Mouse (Mus musculus) gastrocnemius, postnatal 10 days (tissue): Measurements from ENCODE around the gene Ppp3cb. TPM values are rescaled to one million over a fixed set of nuclear protein-coding genes. Genes with fewer than 3 reads are reported as not detected.

Source experiments
- DNase-seq: peaks from one replicate; pipeline ENCODE4 v3.0.0; 2021; ENCODE audit warnings: mixed read lengths
- total RNA-seq, 2 experiments: library from RNA; stranded (reverse); gene quantifications; 2 replicates each; pipeline ENCODE4 v1.2.3; 2021

Gene Ppp3cb
- total RNA-seq, 2 experiments from 2014 or later, result 114 to 116 TPM

DNA sequence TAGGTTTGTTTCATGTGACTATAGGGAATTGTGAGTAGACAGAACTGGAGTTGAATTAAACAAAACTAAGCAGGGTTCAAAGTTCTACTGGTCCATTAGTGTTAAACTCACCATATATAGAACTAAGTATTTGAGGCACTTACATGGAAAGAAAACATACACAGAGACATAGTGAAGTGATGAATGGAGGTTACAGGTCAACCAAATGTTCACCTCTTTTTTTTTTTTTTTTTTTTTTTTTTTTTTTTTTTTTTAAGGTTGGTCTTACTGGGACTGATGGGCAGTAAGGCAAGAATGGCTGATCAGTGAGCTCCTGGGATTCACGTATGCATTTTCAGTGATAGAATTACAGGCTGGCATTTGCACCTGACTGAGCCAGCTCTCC is 66.2 kb downstream of the Ppp3cb start:
- no peak for DNase-seq

DNA sequence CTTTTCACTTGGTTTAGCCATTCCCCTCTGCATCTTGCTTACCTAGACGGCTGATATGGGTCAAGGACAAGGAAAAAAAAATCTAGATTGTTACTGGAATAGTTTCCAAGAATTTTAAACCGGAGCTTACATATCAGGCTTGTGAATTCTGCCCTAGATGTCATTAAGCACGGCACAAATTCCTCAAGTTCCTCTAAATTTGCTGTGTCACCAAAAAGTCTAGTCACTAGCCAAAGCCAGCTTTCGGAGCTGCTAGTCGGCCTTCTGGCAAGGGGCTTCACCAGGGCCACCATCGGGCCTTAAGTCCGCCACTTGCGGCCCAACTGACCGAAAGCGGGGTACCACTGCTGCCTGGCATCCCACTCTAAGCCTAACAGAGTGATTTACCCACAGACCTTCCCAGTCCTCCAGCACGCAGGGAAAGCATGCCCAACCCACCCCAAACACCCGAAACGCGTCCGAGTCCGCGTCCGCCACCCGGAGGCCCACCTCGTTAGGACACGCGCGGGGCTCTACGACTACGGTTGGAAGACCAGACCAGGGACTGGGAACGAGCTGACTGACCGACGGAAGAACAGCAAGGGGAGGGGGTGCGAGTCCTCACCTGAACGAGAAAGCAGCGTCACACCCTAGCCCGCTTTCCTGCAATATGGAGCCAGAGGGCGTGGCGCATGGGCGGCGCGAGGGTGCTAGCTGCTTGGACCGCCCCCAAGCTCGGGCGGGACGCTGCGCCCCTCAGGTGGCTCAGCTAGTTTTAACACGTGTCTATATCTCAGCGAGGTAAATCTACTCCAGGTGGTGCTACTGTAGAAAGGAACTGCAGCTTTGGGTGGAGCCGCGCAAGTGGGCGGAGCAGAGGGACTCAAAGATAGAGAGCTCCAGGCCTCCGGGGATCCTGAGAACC is 66.8 kb downstream of the Ppp3cb start, which contains the start of gene Anxa7:
TSS of gene Anxa7 (minus strand) at position 843 of the 904 bp plus-strand sequence.
- DNase-seq, result peak; percentile 56

DNA sequence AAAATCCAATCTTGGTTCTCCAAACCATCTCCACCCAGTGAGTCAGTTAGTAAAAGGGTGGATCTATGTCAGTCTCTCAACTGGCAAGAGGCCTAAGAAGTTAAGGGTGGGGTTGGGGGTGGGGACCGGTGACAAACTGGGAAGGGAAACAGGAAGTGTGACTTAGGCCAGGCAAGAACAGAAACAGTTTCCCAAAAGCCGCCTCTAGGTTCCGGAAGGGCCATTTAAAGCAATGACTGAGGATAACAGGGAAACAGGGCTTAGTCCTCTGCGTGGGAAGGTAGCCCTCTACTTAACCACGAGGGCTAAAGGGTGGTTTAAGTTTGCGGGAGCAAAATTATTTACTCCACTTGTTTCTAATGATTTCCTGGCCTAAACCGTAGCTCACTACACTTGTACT is 67.6 kb downstream of the Ppp3cb start:
- peak; percentile 15 for DNase-seq

DNA sequence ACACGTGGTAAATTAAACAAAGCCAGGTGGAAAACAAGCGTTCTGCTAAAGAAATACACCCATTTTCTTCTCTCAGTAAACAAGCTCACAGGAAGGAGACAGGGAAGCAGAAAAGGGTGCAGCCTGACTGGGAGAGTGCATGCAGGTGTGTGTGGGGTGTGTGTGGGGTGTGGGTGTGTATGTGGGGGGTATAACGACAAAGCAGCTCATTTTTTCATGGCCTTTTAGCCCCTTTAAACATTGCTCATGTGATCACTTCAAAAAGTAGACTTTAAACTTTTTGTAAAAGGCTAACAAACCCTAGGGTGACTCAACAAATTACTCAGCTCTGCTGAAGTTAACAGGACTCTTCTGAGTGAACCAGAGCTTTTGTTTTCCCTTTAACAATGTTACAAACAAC is 68.0 kb downstream of the Ppp3cb start:
- DNase-seq, result no peak

DNA sequence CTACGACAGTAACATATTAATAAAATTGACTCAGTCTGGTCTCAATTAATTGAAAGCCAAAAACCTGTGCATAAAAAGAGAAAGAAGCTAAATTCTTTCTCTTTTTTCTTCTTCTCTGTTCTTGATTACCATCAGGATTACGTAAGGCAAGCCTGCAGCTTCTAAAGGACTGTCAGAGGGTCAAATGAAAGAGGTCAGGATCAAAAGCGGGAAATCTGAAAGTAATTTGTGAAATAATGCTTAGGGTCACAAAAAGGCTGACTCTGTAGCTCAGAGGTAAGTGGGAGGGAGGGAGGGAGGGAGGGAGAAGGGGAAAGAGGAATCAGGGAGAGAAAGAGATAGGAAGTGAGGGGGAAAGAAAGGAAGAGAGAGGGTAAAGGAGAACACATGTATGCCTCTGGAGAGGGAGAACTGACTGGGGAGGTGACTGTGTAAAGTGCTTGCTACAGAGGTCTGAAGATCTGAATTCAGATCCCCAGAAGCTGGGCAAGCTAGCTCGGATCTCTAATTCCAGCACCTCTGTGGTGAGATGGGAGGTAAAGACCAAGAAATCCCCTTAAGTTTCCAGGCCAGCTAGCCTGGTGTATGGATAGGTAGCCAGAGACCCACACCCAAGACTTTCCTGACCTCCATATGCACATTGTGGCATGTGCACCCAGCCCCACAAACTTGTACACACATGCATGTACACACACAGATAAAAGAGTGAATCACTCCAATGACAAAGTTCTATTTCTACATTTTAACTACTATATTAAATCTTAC is 68.9 kb downstream of the Ppp3cb start:
- DNase-seq, result no peak

DNA sequence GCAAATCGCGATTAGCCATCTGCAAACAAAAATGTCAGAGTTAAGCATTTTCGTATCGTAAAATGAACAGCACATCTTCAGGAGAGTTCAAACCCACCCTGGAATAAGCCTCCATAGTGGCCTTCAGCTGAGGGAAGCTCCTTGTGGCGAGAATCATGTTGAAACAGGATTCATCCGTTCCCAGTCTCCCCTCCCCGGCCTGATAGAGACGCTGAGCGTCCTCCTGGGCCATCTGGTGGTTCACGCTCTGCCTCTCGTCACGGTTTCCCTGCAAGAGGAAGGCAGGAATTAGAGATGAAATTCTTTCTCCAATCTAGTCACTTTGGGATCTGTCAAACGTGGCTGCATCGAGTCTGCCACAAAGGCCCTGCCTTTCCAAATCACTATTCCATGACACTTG is 86.2 kb downstream of the Ppp3cb start:
- DNase-seq, result no peak

DNA sequence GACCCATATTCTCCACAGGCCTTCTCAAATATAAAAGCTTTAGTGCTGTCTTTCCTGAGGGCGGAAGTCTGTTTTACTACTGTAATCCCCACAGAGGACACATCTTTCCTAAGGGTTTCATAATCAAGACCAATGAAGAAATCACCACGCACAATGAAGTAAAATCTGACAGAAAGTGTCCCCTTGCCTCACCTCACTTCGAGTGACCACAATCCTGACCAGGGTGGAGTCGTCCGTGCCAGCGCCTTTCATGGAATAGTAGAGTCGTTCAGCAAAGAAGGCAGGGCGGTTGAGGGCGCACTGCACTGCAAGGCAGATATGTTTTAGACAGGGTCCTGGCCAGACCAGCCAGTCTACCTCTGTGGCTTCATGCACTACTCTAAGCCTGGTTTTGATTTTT is 88.0 kb downstream of the Ppp3cb start:
- no peak for DNase-seq

DNA sequence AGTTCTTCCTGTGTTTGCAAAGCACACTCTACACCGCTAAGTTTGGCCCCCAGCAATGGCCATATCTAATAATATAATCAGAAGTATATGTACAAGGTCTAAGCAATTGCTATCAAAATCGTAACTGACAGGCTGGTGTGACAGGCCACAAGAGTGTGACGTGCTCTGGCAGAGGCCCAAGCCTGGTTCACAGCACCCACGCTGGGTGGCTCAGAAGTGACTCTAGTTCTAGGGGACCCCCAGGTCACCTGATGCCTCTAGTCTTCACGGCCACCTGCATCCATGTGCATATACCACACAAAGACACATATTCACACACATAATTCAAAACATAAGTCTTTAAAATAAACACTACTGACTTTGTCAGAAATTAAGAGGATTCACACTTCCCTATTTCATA is 93.4 kb downstream of the Ppp3cb start:
- no peak for DNase-seq

DNA sequence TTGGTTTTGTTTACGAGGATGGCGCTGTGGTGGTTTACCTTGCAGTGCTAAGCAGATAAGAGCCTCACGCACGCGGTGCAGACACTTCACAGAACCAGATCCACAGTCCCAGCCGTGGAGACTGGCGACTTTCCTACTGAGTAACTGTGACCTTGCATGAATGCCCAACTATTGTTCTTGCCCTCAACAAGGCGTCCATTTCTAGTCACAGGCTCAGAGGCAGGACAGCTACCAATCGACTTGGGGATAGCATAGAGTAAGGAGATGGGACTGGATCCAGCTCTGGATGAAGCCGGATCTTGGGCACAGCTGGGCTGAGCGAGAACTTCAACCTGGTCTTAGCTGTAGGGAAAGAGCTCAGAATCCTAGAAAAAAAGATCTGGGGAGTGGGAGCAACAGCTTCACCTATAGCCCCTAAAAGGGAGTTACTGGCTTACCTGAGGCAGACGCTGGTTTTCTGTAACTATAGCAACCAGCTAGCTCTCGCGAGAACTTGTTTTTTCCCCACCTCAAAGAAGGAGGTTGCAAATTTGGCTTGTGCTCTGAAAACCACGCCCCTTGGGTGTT is 94.5 kb downstream of the Ppp3cb start, which contains the start of gene Cfap70:
TSS of gene Cfap70 (minus strand) at position 462 of the 567 bp plus-strand sequence.
- peak; percentile 35 for DNase-seq

DNA sequence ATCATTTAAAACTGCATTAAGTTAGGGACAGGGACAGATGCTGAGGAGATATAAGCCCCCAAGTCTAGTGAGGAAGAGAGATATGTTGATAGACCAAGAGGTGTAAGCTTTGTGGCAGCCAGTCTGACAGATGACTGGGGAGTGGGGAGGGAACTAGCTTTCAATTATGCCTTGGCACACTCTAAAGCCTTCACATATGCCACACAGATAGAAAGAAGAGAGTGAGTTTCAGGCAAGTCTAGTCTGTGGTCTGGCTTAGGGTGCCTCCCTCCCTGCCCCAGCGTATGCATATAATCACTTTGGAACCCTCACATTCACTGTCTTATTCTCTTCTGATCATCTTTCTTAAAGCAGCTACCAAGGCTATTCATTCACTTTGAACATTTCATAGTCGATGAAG is 95.1 kb downstream of the Ppp3cb start:
- no peak for DNase-seq

Other genes with a start within 250 kb of the Ppp3cb start
- gene Ecd, start 198.5 kb downstream of the Ppp3cb start, total RNA-seq, result 10 to 100 TPM; 27.1 to 28.8 TPM
- 10 to 100 TPM; 17.3 to 22.6 TPM for gene Fam149b, start 198.4 kb downstream of the Ppp3cb start, total RNA-seq
- 10 to 100 TPM; 14.8 to 15.8 TPM for gene Dnajc9, start 157.7 kb downstream of the Ppp3cb start, total RNA-seq
- gene Mrps16, start 152.9 kb downstream of the Ppp3cb start, total RNA-seq, result 10 to 100 TPM; 47.1 to 50.9 TPM
- gene Cfap70, start 94.3 kb downstream of the Ppp3cb start, total RNA-seq, result under 1 TPM; 0.23 to 0.25 TPM
- gene Anxa7, start 66.4 kb downstream of the Ppp3cb start, total RNA-seq, result 10 to 100 TPM; 29.0 to 39.0 TPM
- 1 to 10 TPM; 3.9 to 7.0 TPM for gene Mss51, start 49.7 kb downstream of the Ppp3cb start, total RNA-seq
- 1 to 10 TPM; 8.3 to 8.5 TPM for gene Usp54, start 94.5 kb upstream of the Ppp3cb start, total RNA-seq
- 1,000 to 10,000 TPM; 1,648 to 1,795 TPM for gene Myoz1, start 110.0 kb upstream of the Ppp3cb start, total RNA-seq
- 100 to 1,000 TPM; 238 to 251 TPM for gene Synpo2l, start 121.8 kb upstream of the Ppp3cb start, total RNA-seq
- gene Sec24c, start 127.7 kb upstream of the Ppp3cb start, total RNA-seq, result 10 to 100 TPM; 60.5 to 72.0 TPM
- 10 to 100 TPM in 1 of 2 experiments, 1 to 10 TPM in 1; 9.5 to 11.5 TPM for gene Fut11, start 148.4 kb upstream of the Ppp3cb start, total RNA-seq
- gene Chchd1, start 156.4 kb upstream of the Ppp3cb start, total RNA-seq, result 100 to 1,000 TPM; 100 to 112 TPM
- gene Zswim8, start 161.0 kb upstream of the Ppp3cb start, total RNA-seq, result 10 to 100 TPM; 46.8 to 62.9 TPM
- gene Ndst2, start 188.0 kb upstream of the Ppp3cb start, total RNA-seq, result 10 to 100 TPM; 13.1 to 15.3 TPM
- gene Camk2g, start 247.5 kb upstream of the Ppp3cb start, total RNA-seq, result 100 to 1,000 TPM; 120 to 134 TPM